Mouse (Mus musculus): ENCODE measurements at regions not wholly inside any gene's neighbourhood (a gene's known extent, or its start where the extent isn't known, plus 50 kb on each side); places are given as distances from the start of the nearest gene placed in this dataset.

- Histone ChIP-seq H3K4me3 (ENCODE audit: low read depth, low read length) (no peak overlapping the region), H3K9ac (ENCODE audit: low read depth, poor library complexity, severe bottlenecking) (no peak overlapping the region)
- TF ChIP-seq EP300 (IDR thresholded peaks at IDR 0.05; ENCODE audit: insufficient read depth, low read depth, low read length) (no peak), POLR2A (IDR thresholded peaks at IDR 0.05; ENCODE audit: insufficient read depth, low read length) (no peak), CTCF (IDR thresholded peaks at IDR 0.05; ENCODE audit: low read depth, low read length) (no peak)
Observed at GRCm38 (mm10) chr4:55227394-55227793, 122.4 kb upstream of the Rad23b start.

GRCm38 (mm10) chr4:55231522-55231921, 118.3 kb upstream of the Rad23b start:
- no peak overlapping the region for H3K4me3 ChIP-seq (ENCODE audit: low read depth, low read length)
- no peak overlapping the region for H3K9ac ChIP-seq (ENCODE audit: low read depth, poor library complexity, severe bottlenecking)
- H3K27me3 ChIP-seq (ENCODE audit: control insufficient read depth, insufficient read depth, low read length, poor library complexity, severe bottlenecking), result peaks cover 1% of the 10 kb centered on the region; the same call in 1 of the 2 replicates
- H3K9me3 ChIP-seq (replicated peaks; ENCODE audit: control insufficient read depth, insufficient read depth, low read length, poor library complexity, severe bottlenecking), result no peaks in the 10 kb centered on the region
- no peak overlapping the region for H3K27ac ChIP-seq (ENCODE audit: insufficient read depth, low read length)
- H3K4me1 ChIP-seq (ENCODE audit: control insufficient read depth, insufficient read depth, low read length), result no peaks in the 10 kb centered on the region
- no peaks in the 10 kb centered on the region for H3K36me3 ChIP-seq (ENCODE audit: control insufficient read depth, insufficient read depth, low read length, poor library complexity, severe bottlenecking)
- no peak for TF ChIP-seq POLR2A (IDR thresholded peaks at IDR 0.05; ENCODE audit: insufficient read depth, low read length)
- peak; percentile 66 for TF ChIP-seq CTCF (IDR thresholded peaks at IDR 0.05; ENCODE audit: low read depth, low read length)
- no peak for TF ChIP-seq EP300 (IDR thresholded peaks at IDR 0.05; ENCODE audit: insufficient read depth, low read depth, low read length)

More at GRCm38 (mm10) chr4:55227394-55227793, 122.4 kb upstream of the Rad23b start:
- Histone ChIP-seq H3K27ac (ENCODE audit: insufficient read depth, low read length) (no peak overlapping the region), H3K4me1 (ENCODE audit: control insufficient read depth, insufficient read depth, low read length) (no peaks in the 10 kb centered on the region), H3K36me3 (ENCODE audit: control insufficient read depth, insufficient read depth, low read length, poor library complexity, severe bottlenecking) (no peaks in the 10 kb centered on the region), H3K9me3 (replicated peaks; ENCODE audit: control insufficient read depth, insufficient read depth, low read length, poor library complexity, severe bottlenecking) (no peaks in the 10 kb centered on the region), H3K27me3 (ENCODE audit: control insufficient read depth, insufficient read depth, low read length, poor library complexity, severe bottlenecking) (peaks cover 1% of the 10 kb centered on the region; the same call in 1 of the 2 replicates)

GRCm38 (mm10) chr4:55237856-55238255, 112.0 kb upstream of the Rad23b start:
- Histone ChIP-seq H3K27me3 (ENCODE audit: control insufficient read depth, insufficient read depth, low read length, poor library complexity, severe bottlenecking) (no peaks in the 10 kb centered on the region), H3K27ac (ENCODE audit: insufficient read depth, low read length) (no peak overlapping the region), H3K36me3 (ENCODE audit: control insufficient read depth, insufficient read depth, low read length, poor library complexity, severe bottlenecking) (no peaks in the 10 kb centered on the region), H3K9me3 (replicated peaks; ENCODE audit: control insufficient read depth, insufficient read depth, low read length, poor library complexity, severe bottlenecking) (peaks cover 2% of the 10 kb centered on the region; the same call in 1 of the 2 replicates), H3K4me1 (ENCODE audit: control insufficient read depth, insufficient read depth, low read length) (no peaks in the 10 kb centered on the region), H3K9ac (ENCODE audit: low read depth, poor library complexity, severe bottlenecking) (no peak overlapping the region), H3K4me3 (ENCODE audit: low read depth, low read length) (no peak overlapping the region)
- no peak for TF ChIP-seq POLR2A (IDR thresholded peaks at IDR 0.05; ENCODE audit: insufficient read depth, low read length)
- TF ChIP-seq EP300 (IDR thresholded peaks at IDR 0.05; ENCODE audit: insufficient read depth, low read depth, low read length), result no peak
- TF ChIP-seq CTCF (IDR thresholded peaks at IDR 0.05; ENCODE audit: low read depth, low read length), result no peak

- Histone ChIP-seq H3K36me3 (ENCODE audit: control insufficient read depth, insufficient read depth, low read length, poor library complexity, severe bottlenecking) (no peaks in the 10 kb centered on the region), H3K4me1 (ENCODE audit: control insufficient read depth, insufficient read depth, low read length) (no peaks in the 10 kb centered on the region), H3K4me3 (ENCODE audit: low read depth, low read length) (no peak overlapping the region), H3K27ac (ENCODE audit: insufficient read depth, low read length) (no peak overlapping the region), H3K9me3 (replicated peaks; ENCODE audit: control insufficient read depth, insufficient read depth, low read length, poor library complexity, severe bottlenecking) (peaks cover 2% of the 10 kb centered on the region; the same call in 1 of the 2 replicates), H3K9ac (ENCODE audit: low read depth, poor library complexity, severe bottlenecking) (no peak overlapping the region), H3K27me3 (ENCODE audit: control insufficient read depth, insufficient read depth, low read length, poor library complexity, severe bottlenecking) (no peaks in the 10 kb centered on the region)
- no peak for TF ChIP-seq POLR2A (IDR thresholded peaks at IDR 0.05; ENCODE audit: insufficient read depth, low read length)
- TF ChIP-seq CTCF (IDR thresholded peaks at IDR 0.05; ENCODE audit: low read depth, low read length), result peak; percentile 98
- TF ChIP-seq EP300 (IDR thresholded peaks at IDR 0.05; ENCODE audit: insufficient read depth, low read depth, low read length), result 0 out of 2 replicates have a peak, but pooled peaks have one; percentile 36
Observed at GRCm38 (mm10) chr4:55240450-55240849, 109.4 kb upstream of the Rad23b start.

GRCm38 (mm10) chr4:55242331-55242730, 107.5 kb upstream of the Rad23b start:
- peaks cover 2% of the 10 kb centered on the region; the same call in 1 of the 2 replicates for H3K9me3 ChIP-seq (replicated peaks; ENCODE audit: control insufficient read depth, insufficient read depth, low read length, poor library complexity, severe bottlenecking)
- no peak overlapping the region for H3K9ac ChIP-seq (ENCODE audit: low read depth, poor library complexity, severe bottlenecking)
- no peak overlapping the region for H3K4me3 ChIP-seq (ENCODE audit: low read depth, low read length)
- H3K27ac ChIP-seq (ENCODE audit: insufficient read depth, low read length), result no peak overlapping the region
- TF ChIP-seq EP300 (IDR thresholded peaks at IDR 0.05; ENCODE audit: insufficient read depth, low read depth, low read length) (no peak), CTCF (IDR thresholded peaks at IDR 0.05; ENCODE audit: low read depth, low read length) (no peak), POLR2A (IDR thresholded peaks at IDR 0.05; ENCODE audit: insufficient read depth, low read length) (no peak)
- no peaks in the 10 kb centered on the region for H3K36me3 ChIP-seq (ENCODE audit: control insufficient read depth, insufficient read depth, low read length, poor library complexity, severe bottlenecking)
- no peaks in the 10 kb centered on the region for H3K4me1 ChIP-seq (ENCODE audit: control insufficient read depth, insufficient read depth, low read length)
- H3K27me3 ChIP-seq (ENCODE audit: control insufficient read depth, insufficient read depth, low read length, poor library complexity, severe bottlenecking), result no peaks in the 10 kb centered on the region

GRCm38 (mm10) chr4:55243091-55244058, 106.5 kb upstream of the Rad23b start:
- H3K27me3 ChIP-seq (ENCODE audit: control insufficient read depth, insufficient read depth, low read length, poor library complexity, severe bottlenecking), result no peaks in the 10 kb centered on the region
- no peak overlapping the region for H3K27ac ChIP-seq (ENCODE audit: insufficient read depth, low read length)
- TF ChIP-seq EP300 (IDR thresholded peaks at IDR 0.05; ENCODE audit: insufficient read depth, low read depth, low read length), result no peak
- no peak for TF ChIP-seq POLR2A (IDR thresholded peaks at IDR 0.05; ENCODE audit: insufficient read depth, low read length)
- no peak for TF ChIP-seq CTCF (IDR thresholded peaks at IDR 0.05; ENCODE audit: low read depth, low read length)

More at GRCm38 (mm10) chr4:55243091-55244058, 106.5 kb upstream of the Rad23b start:
- no peak overlapping the region for H3K4me3 ChIP-seq (ENCODE audit: low read depth, low read length)
- no peaks in the 10 kb centered on the region for H3K36me3 ChIP-seq (ENCODE audit: control insufficient read depth, insufficient read depth, low read length, poor library complexity, severe bottlenecking)
- no peak overlapping the region for H3K9ac ChIP-seq (ENCODE audit: low read depth, poor library complexity, severe bottlenecking)
- peaks cover 4% of the 10 kb centered on the region for H3K4me1 ChIP-seq (ENCODE audit: control insufficient read depth, insufficient read depth, low read length)
- H3K9me3 ChIP-seq (replicated peaks; ENCODE audit: control insufficient read depth, insufficient read depth, low read length, poor library complexity, severe bottlenecking), result no peaks in the 10 kb centered on the region

Data from ES-Bruce4 (cell line).